Mouse (Mus musculus): ENCODE measurements at regions not wholly inside any gene's neighbourhood (a gene's known extent, or its start where the extent isn't known, plus 50 kb on each side); places are given as distances from the start of the nearest gene placed in this dataset.

DNA sequence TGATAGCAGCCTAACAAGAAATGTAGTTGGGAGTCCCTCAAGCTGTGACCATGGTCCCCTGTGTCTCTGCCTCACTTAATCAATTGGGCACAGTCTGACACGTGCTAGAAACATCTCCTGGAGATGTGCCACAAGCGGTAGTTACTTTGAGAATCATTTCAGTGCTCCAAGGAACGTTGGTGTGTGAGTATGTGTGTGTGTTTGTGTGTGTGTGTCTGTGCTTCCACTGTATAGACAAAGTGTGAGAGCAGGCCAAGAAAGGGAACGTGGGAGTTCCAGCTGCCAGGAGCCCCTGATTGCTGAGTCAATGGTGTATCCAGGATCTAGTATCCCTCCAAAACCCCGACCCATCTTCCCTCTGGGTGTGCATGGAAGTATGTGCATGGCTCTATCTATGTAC lies 149.0 kb upstream of the A530016L24Rik start:
- TF ChIP-seq CTCF (IDR thresholded peaks at IDR 0.05; ENCODE audit: control insufficient read depth, insufficient read depth, insufficient replicate concordance, low read depth, low read length) (no peak), POLR2A (IDR thresholded peaks at IDR 0.05; ENCODE audit: control insufficient read depth, low read depth, low read length) (no peak)
